Mouse (Mus musculus): ENCODE data around the gene Rap1b.

The Rap1b gene

GRCm38 (mm10) chr10:117770286-117771130 is 75.3 kb downstream of the Rap1b start:
- DNase-seq (ENCODE audit: low spot score in 2 of 2), result no peak

DNA sequence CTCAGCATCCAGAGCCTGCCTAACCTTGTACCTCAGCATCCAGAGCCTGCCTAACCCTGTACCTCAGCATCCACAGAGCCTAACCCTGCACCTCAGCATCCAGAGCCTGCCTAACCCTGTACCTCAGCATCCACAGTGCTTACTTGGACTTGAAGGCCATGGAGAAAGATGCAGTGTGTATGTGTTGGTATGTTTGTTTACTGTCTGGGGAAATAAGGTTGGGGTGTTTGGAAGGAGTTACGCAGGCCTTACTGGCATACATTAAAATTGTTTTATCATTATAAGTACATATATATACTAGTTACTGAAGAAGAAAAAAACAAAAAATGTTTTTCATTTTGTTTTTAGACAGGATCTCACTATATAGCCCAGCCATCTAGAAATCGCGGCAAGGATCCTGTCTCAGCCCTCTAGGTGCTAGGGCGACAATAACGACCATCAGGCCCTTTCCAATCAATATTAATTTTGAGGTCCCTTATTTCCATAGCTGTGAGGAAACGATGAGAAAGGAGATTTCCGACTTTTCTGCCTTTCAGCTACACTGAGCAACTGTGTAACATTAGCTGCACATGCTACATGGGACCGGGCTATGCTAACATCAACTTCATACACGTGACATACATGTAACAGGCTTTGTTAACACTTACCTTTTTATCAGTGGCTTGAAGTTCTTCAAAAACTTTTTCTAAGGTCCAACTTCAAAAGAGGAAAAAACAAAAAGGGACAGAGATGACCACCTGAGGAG is 76.1 kb downstream of the Rap1b start:
- no peak for DNase-seq (ENCODE audit: low spot score in 2 of 2)

DNA sequence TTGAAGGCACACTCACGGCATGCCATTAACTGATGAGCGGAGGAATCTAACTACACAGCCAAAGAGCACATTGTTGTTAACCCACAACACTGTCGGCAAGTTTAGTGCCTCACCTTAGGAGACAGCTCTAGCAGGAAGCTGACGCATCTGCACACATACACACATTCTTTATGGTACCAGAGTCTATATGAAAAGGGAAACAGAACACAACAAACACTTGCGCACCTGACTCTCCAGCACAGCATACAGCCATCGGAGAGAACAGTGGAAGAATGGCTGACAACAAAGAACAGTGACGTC is 77.7 kb downstream of the Rap1b start:
- DNase-seq (ENCODE audit: low spot score in 2 of 2), result no peak

- no peak for DNase-seq (ENCODE audit: low spot score in 2 of 2)
These were observed 78.3 kb downstream of the Rap1b start for GRCm38 (mm10) chr10:117767286-117768140.

GRCm38 (mm10) chr10:117766896-117767160 is 79.0 kb downstream of the Rap1b start:
- DNase-seq (ENCODE audit: low spot score in 2 of 2), result no peak

DNA sequence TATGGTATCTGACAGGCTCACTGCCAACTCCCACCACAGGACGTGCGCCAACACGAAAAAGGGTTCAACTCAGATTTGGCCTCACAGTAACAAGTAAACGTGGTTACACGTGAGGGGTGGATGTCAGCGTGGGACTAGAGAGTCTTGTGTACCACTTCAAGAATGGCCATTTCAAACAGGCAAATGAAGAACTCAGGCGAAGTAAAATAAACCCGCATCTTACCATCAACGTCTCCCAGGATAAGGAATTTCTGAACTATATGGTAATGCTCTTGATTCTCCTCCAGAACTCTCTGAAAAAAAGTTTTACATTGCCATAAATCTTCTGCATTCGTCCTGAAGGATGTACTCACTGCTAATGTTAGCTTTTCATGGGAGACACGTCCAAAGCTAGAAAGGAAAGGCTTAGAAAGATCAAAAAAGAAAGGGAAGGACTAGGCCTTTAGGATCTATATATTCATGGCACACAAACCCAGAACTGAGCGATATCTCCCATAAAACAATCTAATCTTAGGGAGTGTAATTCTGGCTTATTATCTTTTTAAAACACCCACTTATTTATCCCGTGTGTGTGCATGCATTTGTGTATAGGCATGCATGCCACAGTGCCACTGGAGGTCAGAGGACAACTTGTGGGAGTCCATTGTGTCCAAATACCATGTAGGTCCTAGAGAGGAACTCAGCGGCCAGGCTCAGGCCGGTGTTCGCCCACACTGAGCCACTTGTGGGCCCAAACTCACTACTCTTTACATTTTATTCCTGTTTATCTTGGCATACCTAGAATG is 79.5 kb downstream of the Rap1b start:
- no peak for DNase-seq (ENCODE audit: low spot score in 2 of 2)

GRCm38 (mm10) chr10:117765116-117765894 is 80.5 kb downstream of the Rap1b start:
- no peak for DNase-seq (ENCODE audit: low spot score in 2 of 2)

DNA sequence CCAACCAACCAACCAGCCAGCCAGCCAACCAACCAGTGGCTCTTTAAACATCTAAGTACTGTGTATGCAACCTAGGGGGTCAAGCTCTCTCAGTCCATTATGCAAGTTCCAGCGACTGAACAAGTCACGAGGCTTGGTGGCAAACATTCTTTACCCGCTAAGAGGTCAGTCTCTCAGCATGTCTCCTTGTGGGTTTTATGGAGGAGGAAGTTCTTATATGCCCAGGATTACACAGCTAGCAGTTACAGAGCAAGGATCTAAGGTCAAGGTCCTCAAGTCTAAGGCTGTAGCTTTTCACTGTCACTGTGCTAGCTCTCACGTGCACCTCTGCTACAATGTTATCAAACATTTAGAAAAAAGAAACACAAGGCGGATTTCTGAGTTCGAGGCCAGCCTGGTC is 81.2 kb downstream of the Rap1b start:
- DNase-seq (ENCODE audit: low spot score in 2 of 2), result no peak

Data from spleen, postnatal 14 days (tissue).